Mouse (Mus musculus) kidney, embryonic 16.5 days (tissue): ENCODE measurements around the gene Kif16b. TPM values are rescaled to one million over a fixed set of nuclear protein-coding genes. Genes with fewer than 3 reads are reported as not detected.
"Not testable (repeated sequence)": the region's sequence is repeated elsewhere in the genome, so short reads cannot be mapped to it uniquely, and the experiment has no call there.

Experiments used
- ATAC-seq: fragments of 200-750 bp; cut with Nextera tagmentation; 2 replicates; pipeline ENCODE4 v1.8.0; 2017; ENCODE audit warnings: moderate TSS enrichment; ENCODE audit not compliant: low FRiP score, low TSS enrichment
- H3K27ac ChIP-seq: fragments of 300-500 bp; sonication (generic); 2 replicates; pipeline ENCODE4 v1.5.1; 2014; ENCODE audit warnings: low read length
- H3K27me3 ChIP-seq: fragments of 300-500 bp; sonication (generic); 2 replicates; pipeline ENCODE4 v1.6.1; 2014; ENCODE audit warnings: low read length, control low read depth, mixed read lengths; ENCODE audit not compliant: insufficient read depth
- H3K36me3 ChIP-seq: fragments of 300-500 bp; sonication (generic); 2 replicates; pipeline ENCODE4 v1.6.1; 2014; ENCODE audit warnings: low read length, control low read depth, mixed read lengths; ENCODE audit not compliant: insufficient read depth
- H3K4me1 ChIP-seq: fragments of 300-500 bp; sonication (generic); 2 replicates; pipeline ENCODE4 v1.6.1; 2014; ENCODE audit warnings: low read length, control low read depth, mixed read lengths; ENCODE audit not compliant: insufficient read depth
- H3K4me2 ChIP-seq: fragments of 300-500 bp; sonication (generic); replicated peaks from 2 replicates; pipeline ENCODE4 v1.6.1; 2014; ENCODE audit warnings: low read depth, low read length
- H3K4me3 ChIP-seq: fragments of 300-500 bp; sonication (generic); 2 replicates; pipeline ENCODE4 v1.5.1; 2014; ENCODE audit warnings: mild to moderate bottlenecking, low read length
- H3K9ac ChIP-seq: fragments of 300-500 bp; sonication (generic); replicated peaks from 2 replicates; pipeline ENCODE4 v1.6.1; 2014; ENCODE audit warnings: low read length
- H3K9me3 ChIP-seq: fragments of 300-500 bp; sonication (generic); 2 replicates; pipeline ENCODE4 v1.6.1; 2016; ENCODE audit warnings: low read length, control low read depth
- WGBS: fragments of 180-500 bp; shearing (Covaris S2); extraction: QIAGEN DNeasy Blood & Tissue Kit; methylation state at CpG from one replicate; pipeline ENCODE4 v1.1.7; 2014; 5-methylcytosine and 5-hydroxymethylcytosine counted together
- polyA plus RNA-seq: library from polyadenylated mRNA; unstranded; fragments of >200 nt; fragmentation: Nextera tagmentation; extraction: Ambion mirVana; gene quantifications from 2 replicates; pipeline ENCODE4 v1.2.1, GENCODE M21; 2015

Kif16b gene
- polyA plus RNA-seq, 1 experiment from 2014 or later, result 18.2 TPM

DNA sequence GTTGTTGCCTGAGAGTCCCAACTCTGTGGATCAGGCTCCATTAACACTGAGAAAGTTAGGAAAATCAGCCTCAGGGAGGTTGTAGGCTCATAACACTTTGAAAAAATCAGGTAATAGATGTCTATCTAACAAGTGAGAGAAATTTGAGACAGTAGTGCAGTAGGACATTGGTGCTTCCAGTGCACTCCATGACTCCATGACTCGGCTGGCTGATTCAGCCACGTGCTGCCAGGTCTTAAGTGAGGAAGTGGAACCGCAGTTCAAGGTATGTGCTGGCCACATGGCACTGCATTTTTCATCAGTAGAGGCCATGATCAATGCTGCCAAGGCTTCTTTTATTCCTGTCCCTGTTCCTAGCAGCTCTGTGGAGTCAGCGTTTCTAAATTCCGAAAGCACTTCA lies 315.5 kb downstream of the Kif16b start:
- peaks cover 15% of the 10 kb centered on the region; the same call in 1 of the 2 replicates for H3K4me1 ChIP-seq
- H3K27ac ChIP-seq, result peak overlapping the region; percentile 46
- no peaks in the 10 kb centered on the region for H3K36me3 ChIP-seq
- ATAC-seq, result 0 out of 2 replicates have a peak, but pooled peaks have one; percentile 11
- H3K9ac ChIP-seq, result no peak overlapping the region
- H3K9me3 ChIP-seq, result no peaks in the 10 kb centered on the region
- H3K27me3 ChIP-seq, result no peaks in the 10 kb centered on the region
- no peak overlapping the region for H3K4me3 ChIP-seq
- 71% methylated on average over 5 of the region's 5 CpGs for WGBS
- no peak overlapping the region for H3K4me2 ChIP-seq

DNA sequence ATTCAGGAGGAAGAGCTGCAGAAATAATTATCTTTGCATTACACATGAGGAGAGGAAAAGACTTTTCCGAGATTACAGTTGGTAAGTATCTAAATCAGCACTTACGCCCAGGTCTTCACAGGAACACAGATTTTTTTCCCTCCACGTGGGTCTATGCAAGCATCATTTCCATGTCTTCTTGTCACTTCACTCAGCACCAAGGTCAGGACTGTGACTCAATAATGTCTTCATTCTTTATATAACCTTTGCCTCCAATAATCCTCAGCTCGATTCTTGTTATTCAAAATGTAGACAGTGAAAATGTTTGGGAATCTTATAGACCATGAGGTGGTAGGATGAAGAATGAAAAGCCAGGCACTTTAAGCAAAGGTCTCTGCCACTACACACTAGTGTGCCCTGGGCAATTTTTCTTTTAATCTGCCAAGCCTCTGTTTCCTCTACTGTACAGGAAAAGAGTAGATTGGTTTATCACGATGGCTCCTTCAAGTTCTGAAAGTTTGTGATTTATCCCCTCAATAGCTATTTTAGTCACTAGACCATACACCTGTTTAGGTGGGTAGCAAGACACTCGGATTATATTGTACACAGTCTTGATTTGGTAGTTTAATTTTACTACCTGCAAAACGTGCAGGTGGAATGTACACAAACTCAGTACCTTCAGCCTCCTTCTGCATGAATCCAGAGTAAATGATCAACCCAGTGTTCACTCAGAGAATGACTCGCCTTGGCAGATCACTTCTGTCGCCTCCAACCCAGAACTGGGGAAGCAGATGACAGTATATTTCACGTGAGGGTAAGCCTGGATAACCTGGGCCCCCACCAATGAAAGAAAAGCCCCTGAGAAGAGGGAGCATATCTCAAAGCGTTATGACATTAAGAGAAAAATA lies 316.2 kb downstream of the Kif16b start:
- Histone ChIP-seq H3K9ac (no peak overlapping the region), H3K27me3 (no peaks in the 10 kb centered on the region), H3K36me3 (no peaks in the 10 kb centered on the region), H3K9me3 (no peaks in the 10 kb centered on the region), H3K4me1 (peaks cover 9% of the 10 kb centered on the region; the same call in 1 of the 2 replicates), H3K27ac (peak overlapping the region; percentile 46), H3K4me3 (no peak overlapping the region), H3K4me2 (no peak overlapping the region)
- WGBS, result 67% methylated on average over 11 of the region's 11 CpGs
- peak; percentile 62 for ATAC-seq

DNA sequence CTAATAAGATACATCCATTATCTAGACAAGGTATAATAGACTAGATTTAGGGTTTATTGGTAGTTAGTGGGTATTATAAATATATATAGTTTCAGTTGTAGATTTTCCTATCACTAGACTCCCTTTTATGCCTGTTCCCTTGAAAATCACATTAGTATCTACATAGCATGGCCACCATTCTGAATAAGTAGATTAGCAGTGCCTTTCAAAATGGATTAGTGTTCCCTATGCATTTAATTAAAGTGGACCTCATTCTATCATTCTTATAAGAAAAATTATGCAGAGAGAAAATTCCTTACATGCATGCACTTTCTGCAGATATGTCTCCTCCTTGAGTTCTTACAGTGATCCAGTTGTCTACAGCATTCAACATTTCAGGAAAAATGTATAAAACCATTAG lies 320.9 kb downstream of the Kif16b start:
- ATAC-seq, result no peak
- no peaks in the 10 kb centered on the region for H3K36me3 ChIP-seq

DNA sequence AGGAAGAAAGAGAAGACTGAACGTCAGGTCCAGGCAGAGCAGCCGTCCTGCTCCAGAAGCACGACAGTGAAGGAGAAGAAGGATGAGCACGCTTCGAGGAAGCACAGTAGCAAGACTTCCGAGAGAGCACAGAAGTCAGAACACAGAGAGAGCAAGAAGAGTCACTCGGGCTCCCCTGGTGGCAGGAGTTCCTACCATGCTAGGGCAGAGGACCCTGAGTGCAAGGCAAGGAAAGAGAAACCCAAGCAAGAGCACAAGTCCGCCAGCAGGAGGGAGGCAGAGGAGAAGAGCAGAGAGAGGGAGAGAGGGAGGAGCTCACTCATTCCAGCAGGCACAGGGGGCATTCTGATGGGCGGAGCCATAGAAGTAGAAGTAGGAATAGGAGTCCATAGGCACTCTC lies 323.9 kb downstream of the Kif16b start:
- not testable (repeated sequence) for H3K9me3 ChIP-seq, H3K4me3 ChIP-seq, H3K4me1 ChIP-seq, H3K27ac ChIP-seq, H3K4me2 ChIP-seq, H3K9ac ChIP-seq, H3K27me3 ChIP-seq, H3K36me3 ChIP-seq
- peak; percentile 51; the same call in 1 of the 2 replicates for ATAC-seq
- 74% methylated on average over 9 of the region's 9 CpGs for WGBS

More for the DNA sequence above, 320.9 kb downstream of the Kif16b start:
- Histone ChIP-seq H3K27me3 (no peaks in the 10 kb centered on the region), H3K4me3 (no peak overlapping the region), H3K4me2 (no peak overlapping the region), H3K9me3 (no peaks in the 10 kb centered on the region), H3K4me1 (no peaks in the 10 kb centered on the region), H3K9ac (no peak overlapping the region), H3K27ac (no peak overlapping the region)

DNA sequence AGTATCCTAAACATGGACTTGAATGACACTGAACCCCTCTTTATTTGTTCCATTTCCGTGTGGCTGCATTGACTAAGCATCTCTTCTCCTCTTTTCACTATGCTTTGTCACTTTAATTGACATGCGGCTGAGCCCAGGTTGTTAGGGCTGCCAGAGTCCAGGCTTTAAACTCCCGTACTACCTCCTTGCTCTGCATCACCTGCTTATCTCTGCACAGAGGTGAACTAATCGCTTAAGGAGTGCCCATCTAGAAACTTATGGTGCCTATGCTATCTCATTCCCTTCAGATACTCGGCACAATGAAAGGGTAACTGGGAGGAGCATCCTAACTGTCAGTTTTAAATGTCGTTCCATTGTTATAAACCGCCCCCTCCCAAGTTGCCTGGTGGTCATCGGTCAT lies 331.6 kb downstream of the Kif16b start:
- H3K27ac ChIP-seq, result no peak overlapping the region
- no peak overlapping the region for H3K4me3 ChIP-seq
- H3K4me1 ChIP-seq, result no peaks in the 10 kb centered on the region
- WGBS, result 77% methylated on average over 8 of the region's 8 CpGs
- no peaks in the 10 kb centered on the region for H3K36me3 ChIP-seq
- no peaks in the 10 kb centered on the region for H3K9me3 ChIP-seq
- no peak overlapping the region for H3K9ac ChIP-seq
- H3K27me3 ChIP-seq, result no peaks in the 10 kb centered on the region
- no peak for ATAC-seq
- no peak overlapping the region for H3K4me2 ChIP-seq

Other genes starting within 250 kb of the Kif16b start
- gene Snrpb2, start 161.5 kb upstream of the Kif16b start, polyA plus RNA-seq, result 64.1 and 69.2 TPM in 2 replicates
- 0.27 TPM in 1 of 2 replicates, not detected in the other for gene Otor, start 176.9 kb upstream of the Kif16b start, polyA plus RNA-seq